Comparison of ENCODE assay signal across 8 mouse cellular contexts in the genomic region with DNA sequence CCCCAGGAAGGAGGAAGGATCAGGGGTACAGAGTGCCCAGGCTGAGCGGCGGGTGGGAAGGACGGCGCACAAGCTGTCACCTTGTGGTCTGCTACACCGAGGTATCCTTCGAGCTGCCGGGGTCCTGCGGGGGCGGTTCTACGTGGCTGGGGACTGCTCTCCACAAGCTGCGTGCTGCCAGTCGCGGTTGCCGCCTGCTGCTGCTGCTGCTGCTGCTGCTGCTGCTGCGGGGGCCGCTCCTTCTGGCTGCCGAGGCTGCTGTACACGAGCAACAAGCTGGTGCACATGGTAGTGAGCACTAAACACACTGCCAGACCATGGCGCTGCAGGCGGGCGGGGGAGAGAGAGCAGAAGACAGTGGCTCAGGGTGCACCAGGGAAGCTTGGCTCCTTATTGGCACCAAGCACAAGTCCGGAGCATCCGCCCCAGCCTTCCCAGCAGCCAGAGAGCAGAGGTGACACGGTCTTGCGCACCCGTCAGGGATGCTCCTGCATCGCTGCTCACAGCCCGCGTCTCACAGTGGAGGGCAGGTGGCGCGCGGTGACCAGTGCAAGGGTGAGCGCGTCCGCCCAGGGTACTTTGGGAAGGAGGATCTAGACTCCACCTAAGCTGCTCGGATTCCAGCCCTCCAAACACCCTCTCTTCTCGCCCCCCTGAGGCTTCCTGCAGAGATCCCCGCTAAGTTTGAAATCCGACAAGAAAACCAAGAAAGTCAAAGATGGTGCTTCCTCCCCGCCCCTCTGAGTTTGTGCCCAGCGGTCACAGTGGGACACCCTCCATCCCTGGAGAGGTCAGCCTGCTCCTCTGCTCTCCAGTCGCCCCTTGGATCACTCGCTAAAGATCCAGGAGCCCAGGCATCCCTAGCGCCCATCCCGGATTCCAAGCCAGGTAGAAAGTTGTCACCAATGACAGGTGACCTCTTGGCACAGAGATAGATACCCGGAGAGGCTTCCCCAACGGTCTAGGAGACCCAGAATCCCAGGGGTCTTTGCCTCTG. TPM values are rescaled to one million over a fixed set of nuclear protein-coding genes. Genes with fewer than 3 reads are reported as not detected.
DNase-seq lines count a peak whose midpoint lies in the region; ATAC-seq and TF ChIP-seq lines count a peak whose summit lies in the region.

No protein-coding gene starts in this region.

- H3K27me3 ChIP-seq in G1E (ENCODE audit: insufficient read depth, low read length), result peaks cover 29% of the 10 kb centered on the region
- H3K27me3 ChIP-seq in embryonic facial prominence, embryonic 12.5 days, result peaks cover 28% of the 10 kb centered on the region
- peaks cover 27% of the 10 kb centered on the region for H3K27me3 ChIP-seq in intestine, embryonic 15.5 days (replicated peaks)
- peaks cover 44% of the 10 kb centered on the region for H3K27me3 ChIP-seq in limb, embryonic 15.5 days
- H3K27me3 ChIP-seq in neural tube, embryonic 14.5 days (ENCODE audit: control insufficient read depth, insufficient read depth, low read length), result 0 out of 2 replicates have a peak, but pooled peaks cover 2% of the 10 kb centered on the region

- TF ChIP-seq CTCF in G1E (IDR thresholded peaks at IDR 0.05; ENCODE audit: low read depth, low read length), result no peak

- no peaks in the 10 kb centered on the region for H3K36me3 ChIP-seq in G1E (replicated peaks)
- H3K36me3 ChIP-seq in embryonic facial prominence, embryonic 12.5 days, result no peaks in the 10 kb centered on the region
- no peaks in the 10 kb centered on the region for H3K36me3 ChIP-seq in intestine, embryonic 15.5 days
- H3K36me3 ChIP-seq in limb, embryonic 15.5 days, result no peaks in the 10 kb centered on the region
- H3K36me3 ChIP-seq in neural tube, embryonic 14.5 days (ENCODE audit: control insufficient read depth, insufficient read depth, low read length), result no peaks in the 10 kb centered on the region

- peaks cover 30% of the 10 kb centered on the region for H3K4me1 ChIP-seq in G1E (ENCODE audit: insufficient read depth, low read depth, low read length)
- peaks cover 16% of the 10 kb centered on the region for H3K4me1 ChIP-seq in embryonic facial prominence, embryonic 12.5 days
- H3K4me1 ChIP-seq in intestine, embryonic 15.5 days (replicated peaks), result peaks cover 14% of the 10 kb centered on the region
- H3K4me1 ChIP-seq in limb, embryonic 15.5 days, result peaks cover 16% of the 10 kb centered on the region
- H3K4me1 ChIP-seq in neural tube, embryonic 14.5 days (ENCODE audit: control insufficient read depth, insufficient read depth, low read length), result peaks cover 9% of the 10 kb centered on the region; the same call in 1 of the 2 replicates

- DNase-seq in adrenal gland, postnatal 25 days, result peak; percentile 5
- no peak for DNase-seq in adrenal gland, adult 2 months
- DNase-seq in G1E (ENCODE audit: low spot score), result no peak
- no peak for DNase-seq in ovary, adult 18-20 months (ENCODE audit: low spot score)

- H3K4me3 ChIP-seq in G1E (ENCODE audit: low read depth, low read length), result peak overlapping the region; percentile 51; the same call in 1 of the 2 replicates
- peak overlapping the region; percentile 51 for H3K4me3 ChIP-seq in embryonic facial prominence, embryonic 12.5 days
- H3K4me3 ChIP-seq in intestine, embryonic 15.5 days (replicated peaks), result peak overlapping the region; percentile 38
- peak overlapping the region; percentile 43 for H3K4me3 ChIP-seq in limb, embryonic 15.5 days
- peak overlapping the region; percentile 50 for H3K4me3 ChIP-seq in neural tube, embryonic 14.5 days (ENCODE audit: low read depth, low read length)

- peak overlapping the region; percentile 98 for H3K4me2 ChIP-seq in embryonic facial prominence, embryonic 12.5 days (replicated peaks)
- H3K4me2 ChIP-seq in intestine, embryonic 15.5 days (replicated peaks), result peak overlapping the region; percentile 84
- H3K4me2 ChIP-seq in limb, embryonic 15.5 days, result peak overlapping the region; percentile 90
- peak overlapping the region; percentile 88 for H3K4me2 ChIP-seq in neural tube, embryonic 14.5 days (ENCODE audit: low read depth, low read length)

- H3K9ac ChIP-seq in embryonic facial prominence, embryonic 12.5 days, result peak overlapping the region; percentile 50
- peak overlapping the region; percentile 28 for H3K9ac ChIP-seq in intestine, embryonic 15.5 days
- no peak overlapping the region for H3K9ac ChIP-seq in limb, embryonic 15.5 days
- H3K9ac ChIP-seq in neural tube, embryonic 14.5 days (replicated peaks; ENCODE audit: low read depth, low read length), result peak overlapping the region; percentile 62

- no peaks in the 10 kb centered on the region for H3K9me3 ChIP-seq in G1E (replicated peaks)
- H3K9me3 ChIP-seq in embryonic facial prominence, embryonic 12.5 days, result no peaks in the 10 kb centered on the region
- H3K9me3 ChIP-seq in intestine, embryonic 15.5 days, result no peaks in the 10 kb centered on the region
- H3K9me3 ChIP-seq in limb, embryonic 15.5 days, result no peaks in the 10 kb centered on the region
- no peaks in the 10 kb centered on the region for H3K9me3 ChIP-seq in neural tube, embryonic 14.5 days (ENCODE audit: control insufficient read depth, low read length)

- H3K27ac ChIP-seq in embryonic facial prominence, embryonic 12.5 days, result no peak overlapping the region
- no peak overlapping the region for H3K27ac ChIP-seq in intestine, embryonic 15.5 days
- H3K27ac ChIP-seq in limb, embryonic 15.5 days, result no peak overlapping the region
- peak overlapping the region; percentile 39 for H3K27ac ChIP-seq in neural tube, embryonic 14.5 days (ENCODE audit: low read depth, low read length)

- no peak for ATAC-seq in G1E (ENCODE audit: extremely low read depth, insufficient number of reproducible peaks, low FRiP score, poor library complexity, severe bottlenecking)
- ATAC-seq in embryonic facial prominence, embryonic 12.5 days (ENCODE audit: insufficient number of reproducible peaks, insufficient read depth, low FRiP score, low TSS enrichment), result peak; percentile 48; the same call in 1 of the 2 replicates
- peak; percentile 55 for ATAC-seq in intestine, embryonic 15.5 days
- no peak for ATAC-seq in limb, embryonic 15.5 days (ENCODE audit: insufficient number of reproducible peaks, low FRiP score, low TSS enrichment, low read depth)
- peak; percentile 72 for ATAC-seq in neural tube, embryonic 14.5 days (ENCODE audit: low read depth)

- WGBS in embryonic facial prominence, embryonic 12.5 days, result under 1% methylated on average over 47 of the region's 47 CpGs
- WGBS in intestine, embryonic 15.5 days, result under 1% methylated on average over 47 of the region's 47 CpGs
- WGBS in limb, embryonic 15.5 days, result under 1% methylated on average over 47 of the region's 47 CpGs
- WGBS in neural tube, embryonic 14.5 days, result 0% methylated on average over 46 of the region's 47 CpGs

RNA-seq across cellular contexts. Expression of a gene that starts 0.8 kb away (rescaled TPM):
- 0.14 and 0.70 TPM in 2 replicates for total RNA-seq in adrenal gland, postnatal 25 days (2021)
- total RNA-seq in adrenal gland, adult 2 months (2021), result 1 to 10 TPM in 1 of 2 experiments, under 1 TPM in 1; 0.72 to 1.2 TPM
- 0.93 and 2.6 TPM in 2 replicates for polyA plus RNA-seq in adrenal gland, adult 2 months (2012; rRNA removed)
- total RNA-seq in G1E (2014; fragmentation: Nextera tagmentation) (not detected in 2 replicates), G1E (2017) (0.06 and 0.33 TPM in 2 replicates)
- polyA plus RNA-seq in G1E (2012), result not detected in 2 replicates
- polyA plus RNA-seq in embryonic facial prominence, embryonic 12.5 days (2016; fragmentation: Nextera tagmentation; extraction: Ambion mirVana), result 2.3 and 2.4 TPM in 2 replicates
- 0.39 and 0.40 TPM in 2 replicates for polyA plus RNA-seq in intestine, embryonic 15.5 days (2015; fragmentation: Nextera tagmentation; extraction: Ambion mirVana)
- 1.3 and 1.8 TPM in 2 replicates for polyA plus RNA-seq in limb, embryonic 15.5 days (2015; fragmentation: Nextera tagmentation; extraction: Ambion mirVana)
- polyA plus RNA-seq in neural tube, embryonic 14.5 days (2014; fragmentation: Nextera tagmentation; extraction: Ambion mirVana), result 18.4 and 20.4 TPM in 2 replicates

Comparison
In these comparisons a context has a peak if more than half of its experiments do, and no peak if none do; other contexts are left out.
1. ATAC-seq: peak in embryonic facial prominence, embryonic 12.5 days (single experiment), intestine, embryonic 15.5 days (single experiment) and neural tube, embryonic 14.5 days (single experiment); none in G1E (single experiment) and limb, embryonic 15.5 days (single experiment).
2. Peak in every context shown above with its lines, with median percentiles within 50 percentile points of each other: H3K4me3 ChIP-seq and H3K4me2 ChIP-seq.